Mouse (Mus musculus): ENCODE data around the gene Scube2.

DNA sequence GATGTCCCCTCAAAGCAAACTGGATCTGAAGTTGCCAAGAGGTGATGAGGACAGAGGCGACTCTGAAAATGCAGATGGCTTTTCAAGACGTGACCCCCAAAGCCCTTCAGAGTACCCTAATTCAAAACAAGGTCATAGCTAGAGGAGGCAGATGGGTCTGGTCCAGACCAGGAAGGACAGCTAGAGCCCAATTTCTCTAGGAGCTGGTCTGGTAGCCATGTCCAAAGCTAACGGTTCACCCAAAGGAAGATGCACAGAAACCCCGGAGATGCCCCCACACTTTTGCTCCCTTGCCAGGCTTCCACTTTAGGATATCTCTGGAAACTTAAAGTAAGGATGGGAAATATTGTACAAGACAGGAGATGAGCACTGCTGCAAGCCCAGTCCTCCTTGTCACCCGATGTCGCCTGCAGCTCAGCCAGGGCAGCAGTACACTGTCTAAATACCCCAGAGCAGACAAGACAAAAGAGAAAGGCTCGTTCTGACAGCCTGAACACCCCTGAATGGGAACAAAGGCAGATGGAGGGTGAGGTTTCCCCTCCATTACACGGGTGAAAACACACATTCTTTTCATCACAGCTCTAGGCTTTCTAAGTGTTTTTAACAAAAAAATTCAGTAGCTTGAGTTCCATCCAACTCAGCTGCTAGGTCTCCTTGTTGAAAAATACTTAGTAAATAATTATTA, 15.6 kb downstream of the Scube2 start:
- TF ChIP-seq CTCF (IDR thresholded peaks at IDR 0.05; ENCODE audit: low read depth, low read length) (no peak), POLR2A (IDR thresholded peaks at IDR 0.05; ENCODE audit: borderline replicate concordance, low read depth, low read length) (no peak)
